Mouse (Mus musculus) spleen, postnatal 4 days (tissue): ENCODE data around the gene Slc8a2.

Experiments used
- DNase-seq, 2 experiments: peaks; one replicate each; pipeline ENCODE4 v3.0.0; 2022; ENCODE audit warnings: low spot score in 2 of 2

Slc8a2 gene

GRCm38 (mm10) chr7:16172141-16172581 is 42.5 kb downstream of the Slc8a2 start:
- no peak for DNase-seq

- no peak for DNase-seq
These were observed 43.0 kb downstream of the Slc8a2 start for GRCm38 (mm10) chr7:16172586-16173140.

DNA sequence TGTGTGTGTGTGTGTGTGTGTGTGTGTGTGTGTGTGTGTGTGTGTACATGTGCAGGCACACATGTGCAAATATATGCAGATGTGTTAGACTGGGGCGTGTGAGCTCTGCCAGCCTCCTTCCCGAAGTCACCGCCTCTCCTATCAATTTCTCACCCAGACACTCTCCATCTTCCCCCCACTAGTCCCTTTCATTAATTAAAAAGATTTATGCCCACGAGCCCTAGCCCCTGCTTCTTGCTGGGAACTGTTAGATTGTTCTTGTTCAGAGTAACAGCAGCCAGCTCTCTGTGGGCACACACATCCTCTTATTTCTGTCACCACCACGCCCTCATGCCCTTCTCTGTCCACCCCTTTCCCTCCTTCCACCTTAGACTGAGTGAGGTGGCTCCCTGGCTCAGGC is 43.5 kb downstream of the Slc8a2 start:
- no peak for DNase-seq

DNA sequence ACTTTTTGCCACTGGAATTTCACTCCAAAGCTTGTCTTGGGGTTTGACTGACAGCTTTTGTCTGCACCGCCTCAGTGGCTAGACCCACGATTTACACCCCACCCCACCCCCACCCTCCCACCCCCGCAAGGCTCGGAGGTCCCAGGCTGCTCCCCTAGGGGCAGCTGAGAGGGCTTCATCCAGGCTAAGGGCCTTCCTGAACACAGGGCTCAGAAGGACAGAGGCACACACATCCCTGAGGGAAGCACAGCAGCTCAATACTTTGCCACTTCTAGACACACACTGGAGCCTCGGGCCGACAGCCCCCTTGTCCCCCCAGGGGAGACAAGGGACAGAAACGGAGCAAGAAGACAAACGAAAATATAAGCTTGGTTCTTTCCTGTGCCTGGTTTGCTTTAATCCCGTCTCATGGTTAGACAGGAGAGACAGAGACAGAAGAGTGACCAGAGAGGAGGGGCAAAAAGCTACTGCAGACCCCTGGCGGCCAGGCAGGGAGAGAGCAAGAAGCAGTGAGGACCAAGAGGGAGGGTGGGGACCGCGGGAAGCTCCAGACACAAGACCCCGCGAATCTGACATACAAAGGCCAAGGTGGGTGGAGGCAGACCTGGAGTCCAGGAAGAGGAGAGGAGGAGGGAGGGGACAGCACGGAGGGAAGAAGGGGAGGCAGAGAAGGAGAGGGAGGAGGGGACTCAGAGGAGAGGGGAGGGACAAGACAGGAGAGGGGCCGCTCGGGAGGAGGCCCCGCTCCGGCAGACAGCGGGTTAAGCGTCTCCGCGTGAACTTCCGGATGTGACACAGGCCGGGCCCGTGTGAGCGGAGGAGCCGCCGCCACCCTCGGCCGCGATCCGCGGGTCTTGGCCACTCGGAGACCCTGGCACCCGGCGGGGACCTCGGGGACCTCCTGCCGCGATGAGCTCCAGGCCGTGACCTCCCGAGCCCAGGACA is 45.2 kb downstream of the Slc8a2 start, which contains the start of gene Meis3:
Meis3 (plus strand) TSS at position 494 of the 945 bp plus-strand sequence.
- DNase-seq = peak in 1 of 2 experiments; percentile 71

- DNase-seq = no peak
These were observed 45.9 kb downstream of the Slc8a2 start for GRCm38 (mm10) chr7:16175542-16175931.

GRCm38 (mm10) chr7:16178114-16178513 is 48.5 kb downstream of the Slc8a2 start:
- no peak for DNase-seq

- DNase-seq = peak; percentile 47 to 83
These were observed 54.0 kb downstream of the Slc8a2 start for GRCm38 (mm10) chr7:16183663-16184062.

- DNase-seq = no peak
These were observed 57.9 kb downstream of the Slc8a2 start for GRCm38 (mm10) chr7:16187494-16187893.

GRCm38 (mm10) chr7:16192315-16192714 is 62.7 kb downstream of the Slc8a2 start:
- DNase-seq = peak; percentile 75 to 91

DNA sequence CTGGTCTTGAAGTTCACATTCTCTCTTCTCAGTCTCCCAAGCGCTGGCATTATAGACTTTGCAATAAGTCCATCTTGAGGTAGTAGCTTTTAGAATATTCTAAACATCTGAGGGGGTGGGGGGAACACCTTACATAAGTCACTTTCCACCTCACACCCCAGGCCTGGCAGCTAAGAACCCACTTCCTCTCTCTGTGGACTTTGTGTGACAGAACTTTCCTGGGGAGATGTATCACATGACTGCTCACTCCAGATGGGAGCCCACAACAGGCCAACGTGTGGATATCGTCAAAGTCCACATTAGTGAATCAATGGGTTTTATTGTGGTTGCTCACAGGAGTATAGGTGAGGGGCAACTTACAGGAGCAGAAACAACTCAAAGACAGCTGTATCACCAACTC is 64.1 kb downstream of the Slc8a2 start:
- DNase-seq = no peak

- no peak for DNase-seq
These were observed 67.0 kb downstream of the Slc8a2 start for GRCm38 (mm10) chr7:16196616-16197015.

DNA sequence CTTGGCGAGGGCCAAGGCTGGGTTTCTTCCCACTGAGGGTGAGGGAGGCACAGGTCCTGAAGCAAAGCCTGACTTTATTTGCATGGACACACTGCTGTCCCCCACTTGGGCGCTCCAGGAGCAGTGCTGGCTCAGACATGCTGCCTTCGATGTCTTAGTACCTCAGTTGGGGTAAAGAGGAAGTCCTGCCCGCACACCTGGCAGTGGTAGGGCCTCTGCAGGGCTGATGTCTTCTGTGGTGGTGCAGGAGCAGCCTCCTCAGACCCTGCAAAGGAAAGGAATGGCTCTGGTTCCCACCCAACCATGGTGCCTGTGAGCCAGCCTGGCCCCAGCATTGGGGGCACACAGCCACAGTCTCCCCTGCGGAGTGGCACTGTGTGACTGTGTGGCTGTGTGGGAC is 67.5 kb downstream of the Slc8a2 start:
- DNase-seq = peak in 1 of 2 experiments; percentile 41

DNA sequence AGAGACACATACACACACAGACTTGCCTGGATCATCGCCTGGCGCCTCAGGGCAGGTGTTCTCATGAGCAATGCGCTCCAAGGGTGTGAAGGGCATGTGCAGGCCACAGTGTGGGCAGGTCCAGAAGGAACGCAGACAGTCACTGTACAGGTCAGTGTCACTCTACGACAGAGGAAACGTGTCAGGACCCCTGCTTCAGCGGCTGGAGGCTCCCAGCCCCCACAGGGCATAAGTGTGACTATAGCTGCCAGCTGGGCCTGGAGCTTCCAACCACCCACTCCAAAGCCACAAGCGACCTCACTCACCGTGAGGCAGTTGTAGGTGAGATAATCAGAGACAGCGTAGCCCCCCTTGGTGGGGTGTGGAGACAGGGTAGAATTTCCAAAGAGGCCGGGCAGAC is 68.9 kb downstream of the Slc8a2 start:
- no peak for DNase-seq

DNA sequence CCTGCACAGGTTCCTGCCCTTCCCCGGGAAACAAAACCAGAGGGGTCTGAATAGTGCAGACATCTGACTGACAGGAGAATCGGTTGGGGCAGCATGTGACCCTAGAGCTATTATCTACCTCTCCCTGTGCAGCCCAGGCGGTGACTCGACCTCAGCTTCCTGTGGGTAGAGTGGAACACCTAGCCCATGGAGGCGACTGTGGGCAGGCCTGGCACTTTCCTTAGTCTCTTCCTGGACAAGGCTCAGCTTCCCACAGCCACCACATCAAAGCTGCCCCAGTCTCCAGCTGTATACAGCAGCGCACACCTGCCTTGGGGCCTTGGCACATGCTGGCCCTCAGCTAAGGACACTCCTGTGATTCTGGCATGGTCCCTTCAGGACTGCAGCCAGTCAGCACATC is 71.5 kb downstream of the Slc8a2 start:
- DNase-seq = no peak

DNA sequence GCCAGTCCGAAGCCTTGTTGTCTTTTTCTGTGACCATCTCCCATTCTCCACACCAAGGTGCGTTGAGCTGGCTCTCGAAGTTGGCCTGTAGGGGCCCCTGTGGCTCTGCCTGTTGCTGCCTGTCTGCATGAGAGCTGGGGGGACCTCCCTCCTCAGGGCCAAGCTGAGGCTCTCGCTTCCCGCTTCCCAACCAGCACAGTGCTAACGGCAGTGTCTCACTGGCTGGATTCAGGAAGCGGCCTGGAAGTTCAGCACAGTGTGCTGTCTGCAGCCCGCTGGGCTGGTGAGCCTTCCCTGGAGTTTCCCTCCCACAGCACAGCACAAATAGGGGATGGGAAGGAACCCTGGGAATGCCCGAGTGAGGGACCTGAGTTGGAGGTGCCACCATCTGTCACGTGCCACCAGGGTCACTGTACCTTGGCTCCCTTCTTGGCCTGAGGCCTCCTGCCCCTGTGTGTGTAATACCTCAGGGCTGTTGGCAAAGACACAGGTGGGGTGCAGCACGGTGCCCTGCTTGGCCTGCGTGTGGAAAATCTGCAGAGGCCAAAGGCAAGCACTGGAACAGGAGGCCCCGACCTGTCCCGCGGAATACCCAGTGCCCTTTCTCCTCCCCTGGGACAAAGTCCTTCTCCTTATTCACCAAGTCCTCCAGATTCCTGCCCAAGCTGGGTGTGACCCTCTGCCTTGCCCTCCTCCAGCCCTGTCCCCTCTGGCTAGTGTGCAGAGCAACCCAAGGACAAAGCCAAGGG is 73.3 kb downstream of the Slc8a2 start:
- no peak for DNase-seq

DNA sequence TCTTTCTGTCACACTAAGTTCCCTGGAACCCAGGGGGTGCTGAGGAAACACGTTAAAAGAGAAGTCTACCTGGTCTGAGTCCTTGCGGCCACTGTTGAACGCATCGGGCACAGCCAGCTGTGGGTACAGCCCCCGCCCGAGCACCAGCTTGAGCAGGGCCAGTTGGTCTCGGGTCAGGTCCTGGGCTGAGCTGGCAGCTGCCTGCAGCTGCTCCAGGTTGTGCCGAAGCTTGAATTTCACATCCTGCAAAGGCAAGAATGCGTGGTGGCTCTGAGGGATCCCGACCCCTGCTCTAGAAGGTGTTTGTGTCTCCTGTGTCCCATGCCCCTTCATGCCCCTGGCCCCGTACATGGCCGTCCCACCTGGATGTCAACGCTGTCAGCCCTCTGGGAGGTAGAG is 73.9 kb downstream of the Slc8a2 start:
- DNase-seq = no peak

DNA sequence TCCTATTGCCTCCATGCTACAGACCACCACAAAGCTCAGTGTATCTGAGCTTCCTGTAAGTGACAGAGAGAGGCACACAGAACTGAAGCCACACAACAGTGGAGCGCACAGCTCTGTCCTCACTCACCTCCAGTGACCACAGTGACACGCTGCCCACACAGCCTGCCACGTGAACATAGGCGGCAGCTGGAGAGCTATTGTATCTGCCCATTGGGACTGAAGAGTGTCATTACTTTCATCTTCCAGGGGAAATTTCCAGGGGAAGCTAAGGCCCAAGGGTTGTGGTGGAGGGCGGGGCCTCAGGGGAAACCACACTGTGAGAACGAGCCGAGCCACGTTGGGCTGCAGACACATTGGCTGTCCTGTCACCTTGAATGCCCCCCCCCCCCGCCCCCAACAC is 75.2 kb downstream of the Slc8a2 start:
- no peak for DNase-seq

DNA sequence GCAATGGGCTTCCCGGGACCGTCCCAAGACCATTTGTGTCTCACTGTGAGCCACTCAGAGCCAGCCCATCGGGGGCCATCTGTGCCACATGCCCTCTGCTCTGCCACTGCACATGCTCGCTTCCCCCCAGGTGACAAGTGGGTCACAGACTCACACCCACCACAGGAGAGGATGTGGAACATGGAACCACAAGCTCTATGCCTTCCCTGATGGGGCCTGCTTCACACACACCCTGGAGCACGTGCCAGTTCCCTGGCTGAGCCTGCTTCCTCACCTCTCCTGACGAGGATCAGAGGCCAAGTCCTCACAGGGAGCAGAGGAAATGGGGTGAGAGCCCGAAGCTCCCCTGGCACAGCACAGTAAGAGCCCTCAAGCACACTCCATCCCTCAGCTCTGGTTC is 77.5 kb downstream of the Slc8a2 start:
- no peak for DNase-seq

GRCm38 (mm10) chr7:16207496-16207895 is 77.9 kb downstream of the Slc8a2 start:
- DNase-seq = no peak

DNA sequence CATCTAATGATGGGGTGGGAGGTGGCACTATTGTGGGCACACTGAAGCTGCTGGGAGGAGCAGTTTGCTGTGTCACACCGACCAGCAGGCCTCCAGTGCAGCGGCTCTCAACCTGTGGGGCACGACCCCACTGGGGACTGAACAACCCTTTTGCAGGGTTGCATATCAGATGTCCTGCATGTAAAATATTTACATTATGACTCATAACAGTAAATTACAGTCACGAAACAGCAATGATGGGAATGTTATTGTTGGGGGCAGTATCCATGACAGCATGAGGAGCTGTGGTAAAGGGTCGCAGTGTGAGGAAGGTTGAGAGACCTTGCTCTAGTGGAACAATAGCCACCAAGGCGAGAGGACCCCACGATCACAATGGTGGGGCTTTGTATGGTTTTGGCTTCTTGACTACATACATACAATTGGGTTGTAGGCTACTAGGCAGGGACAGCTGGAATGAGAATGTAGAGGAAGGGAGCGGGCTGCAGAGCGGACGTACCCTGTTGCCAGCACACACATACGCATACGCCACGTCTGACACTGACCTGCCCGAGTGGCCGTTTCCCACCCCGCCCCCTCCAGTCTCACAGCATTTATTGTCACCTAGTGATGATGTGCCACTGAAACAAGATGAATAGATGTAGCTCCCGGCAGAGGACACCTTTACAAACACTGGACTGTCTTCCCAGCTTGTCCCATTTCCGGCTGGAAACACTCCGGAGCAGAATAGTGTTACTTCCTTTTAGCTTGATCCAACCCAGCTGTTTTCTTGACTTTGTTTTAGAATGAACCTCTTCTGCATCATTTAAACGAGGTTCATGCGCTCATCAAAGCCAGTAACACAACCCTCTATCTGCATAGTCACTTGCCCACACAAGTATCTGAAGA is 79.4 kb downstream of the Slc8a2 start:
- no peak for DNase-seq
